Mouse (Mus musculus): ENCODE data around the gene Ripk3.

Gene Ripk3

GRCm38 (mm10) chr14:55795380-55796163, 6.9 kb upstream of the Ripk3 start:
- DNase-seq (ENCODE audit: low read depth, low spot score): no peak

GRCm38 (mm10) chr14:55793946-55794345, 5.3 kb upstream of the Ripk3 start:
- no peak for DNase-seq (ENCODE audit: low read depth, low spot score)

DNA sequence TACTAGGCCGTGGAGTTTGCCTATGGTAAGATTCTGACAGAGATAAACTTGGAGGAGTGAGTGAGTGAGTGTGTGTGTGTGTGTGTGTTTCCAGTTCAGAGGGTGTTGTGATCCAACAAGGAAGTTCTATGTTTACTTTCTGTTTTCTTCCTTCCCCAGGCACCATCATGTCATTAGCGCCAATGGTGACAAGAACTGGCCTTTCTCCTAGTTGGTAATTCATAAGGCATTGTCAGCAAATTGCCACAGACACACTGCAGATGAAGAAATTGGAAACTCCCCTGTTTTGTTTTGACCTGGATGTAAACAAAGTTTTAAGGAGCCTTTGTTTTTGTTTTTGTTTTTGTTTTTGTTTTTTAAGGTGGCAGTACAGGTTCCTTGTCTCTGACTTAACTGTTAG, 4.8 kb upstream of the Ripk3 start:
- no peak for DNase-seq (ENCODE audit: low read depth, low spot score)

GRCm38 (mm10) chr14:55787731-55788130, 934 bp downstream of the Ripk3 start:
- no peak for DNase-seq (ENCODE audit: low read depth, low spot score)

DNA sequence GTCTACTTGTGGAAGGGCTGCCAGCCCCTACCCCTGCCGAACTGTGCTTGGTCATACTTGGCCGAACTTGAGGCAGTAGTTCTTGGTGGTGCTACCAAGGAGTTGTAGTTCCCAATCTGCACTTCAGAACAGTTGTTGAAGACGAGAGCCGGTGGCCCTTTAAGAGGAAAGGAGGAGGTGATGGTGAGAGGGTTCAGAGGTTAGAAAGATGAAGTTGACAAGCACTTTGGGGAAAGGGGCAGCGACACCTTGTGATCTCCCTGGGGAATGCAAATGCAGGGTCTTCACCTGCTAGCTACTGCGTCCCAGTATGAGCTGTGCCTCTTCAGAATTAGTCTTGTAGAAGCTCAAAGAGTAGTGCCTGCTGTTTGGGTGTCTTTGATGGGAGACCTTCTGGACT, 3.5 kb downstream of the Ripk3 start:
- DNase-seq (ENCODE audit: low read depth, low spot score): no peak

DNA sequence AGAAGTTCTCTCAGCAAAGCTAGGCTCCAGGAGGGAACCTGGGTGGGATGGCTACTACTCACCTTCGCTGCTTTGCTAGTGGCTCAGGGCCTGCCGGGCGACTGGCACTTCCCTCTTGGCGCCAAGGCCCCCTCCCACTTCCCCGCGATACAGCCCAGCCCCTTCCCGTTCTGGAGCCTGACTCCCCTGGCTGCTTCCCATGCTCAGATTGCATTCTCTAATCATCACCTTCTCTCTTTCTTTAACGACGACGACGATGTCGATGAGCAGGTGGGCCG, 4.8 kb downstream of the Ripk3 start, which contains the start of gene Adcy4:
TSS of gene Adcy4 (minus strand) at position 138 of the 278 bp plus-strand sequence.
- DNase-seq (ENCODE audit: low read depth, low spot score): peak; percentile 24

GRCm38 (mm10) chr14:55783171-55783957, 5.3 kb downstream of the Ripk3 start:
- DNase-seq (ENCODE audit: low read depth, low spot score): peak; percentile 70

GRCm38 (mm10) chr14:55782361-55782960, 6.2 kb downstream of the Ripk3 start:
- no peak for DNase-seq (ENCODE audit: low read depth, low spot score)

DNA sequence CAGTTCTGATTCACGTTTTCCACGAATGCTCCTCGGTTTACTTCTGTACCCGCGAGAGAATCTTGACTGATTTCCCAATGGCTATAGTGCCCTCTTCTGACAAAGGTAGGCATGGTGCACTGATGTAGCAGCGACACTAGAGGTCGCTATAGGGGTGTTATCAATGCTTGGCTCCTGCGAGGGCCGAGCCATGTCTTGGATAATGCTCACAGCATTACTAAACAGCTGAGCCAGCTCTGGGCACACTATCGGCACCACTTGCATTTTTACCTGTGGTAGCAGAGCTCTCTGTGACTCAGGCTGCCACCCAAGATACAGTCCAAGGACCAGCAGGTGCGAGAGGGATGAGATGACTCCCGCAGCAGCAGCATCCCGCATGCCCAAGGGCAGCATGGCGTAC, 7.4 kb downstream of the Ripk3 start:
- DNase-seq (ENCODE audit: low read depth, low spot score): peak; percentile 87

DNA sequence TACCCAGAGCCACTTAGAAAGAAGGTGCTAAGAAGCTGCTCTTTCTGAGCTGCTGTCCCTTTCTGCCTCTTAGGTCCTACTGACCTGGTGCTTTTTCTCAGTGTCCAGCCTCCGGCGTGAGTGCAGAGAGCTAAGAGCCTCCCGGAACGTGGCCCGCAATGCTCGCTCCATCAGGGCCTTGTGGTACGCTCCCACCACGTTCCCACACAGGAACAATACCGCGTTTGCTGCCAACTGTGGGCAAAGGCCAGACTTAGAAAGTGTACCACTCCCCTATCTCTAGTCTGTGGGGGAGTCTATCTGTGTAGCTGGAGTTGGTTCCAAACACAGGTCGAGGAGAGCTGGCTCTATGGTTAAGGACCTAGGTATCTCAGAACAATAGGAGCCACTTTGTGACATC, 7.9 kb downstream of the Ripk3 start:
- no peak for DNase-seq (ENCODE audit: low read depth, low spot score)

DNA sequence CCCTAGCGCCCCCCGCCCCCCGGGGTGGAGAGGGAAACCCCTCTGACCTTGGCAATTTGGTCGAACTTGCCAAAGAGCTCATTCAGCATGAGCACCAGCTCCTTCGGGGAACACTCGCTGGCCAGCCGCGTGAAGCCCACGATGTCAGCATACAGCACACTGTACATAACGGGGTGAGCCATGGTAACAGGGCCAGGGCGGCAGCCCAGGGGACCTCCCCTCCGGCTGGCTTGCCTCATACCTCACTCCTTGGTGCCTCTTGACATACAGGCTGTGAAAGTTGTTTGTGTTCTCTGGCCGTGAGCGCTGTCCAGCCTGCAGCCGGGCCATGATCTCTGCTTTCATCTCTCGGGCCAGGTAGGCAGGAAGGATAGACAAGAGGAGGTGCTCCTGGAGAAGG, 9.0 kb downstream of the Ripk3 start:
- no peak for DNase-seq (ENCODE audit: low read depth, low spot score)

- no peak for DNase-seq (ENCODE audit: low read depth, low spot score)
Observed at GRCm38 (mm10) chr14:55778686-55779085, 10.0 kb downstream of the Ripk3 start.

DNA sequence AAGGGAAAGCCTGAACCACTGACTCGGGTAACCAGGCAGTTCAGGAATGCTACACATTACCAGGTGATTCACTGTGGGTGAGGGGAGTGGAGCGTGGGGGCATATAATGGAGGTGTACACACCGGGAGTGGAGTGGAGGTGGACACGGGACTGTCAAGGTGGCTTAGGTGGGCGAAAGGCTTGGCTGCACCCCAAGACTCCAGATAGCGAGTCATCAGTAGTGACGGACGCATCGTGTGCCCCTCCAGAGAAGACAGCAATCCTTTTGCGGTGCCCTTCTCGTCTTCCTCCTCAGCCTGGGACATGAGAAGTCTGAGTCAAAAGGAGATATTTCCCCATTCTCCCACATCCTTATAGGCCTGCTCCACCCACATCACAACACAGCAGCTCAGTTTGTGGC, 10.9 kb downstream of the Ripk3 start:
- DNase-seq (ENCODE audit: low read depth, low spot score): no peak

DNA sequence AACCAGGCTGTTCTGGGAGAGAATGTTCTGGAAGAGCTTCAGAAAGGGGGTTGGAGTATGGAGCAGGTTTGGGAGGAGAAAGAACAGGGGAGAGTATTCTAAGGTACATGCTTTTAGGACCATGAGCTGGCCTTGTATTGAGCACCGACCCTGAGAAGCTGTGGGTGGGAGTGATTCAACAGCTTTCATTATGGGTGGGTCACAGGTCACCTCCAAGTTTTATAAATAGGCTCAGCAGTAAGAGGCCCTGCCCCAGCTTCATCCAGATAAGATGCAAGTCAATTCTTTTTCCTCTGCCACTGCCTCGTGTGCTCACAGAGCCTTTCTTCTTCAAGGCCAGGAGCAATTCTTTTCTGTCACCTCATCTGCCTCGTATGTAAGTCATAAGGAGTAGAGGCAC, 11.5 kb downstream of the Ripk3 start:
- no peak for DNase-seq (ENCODE audit: low read depth, low spot score)

DNA sequence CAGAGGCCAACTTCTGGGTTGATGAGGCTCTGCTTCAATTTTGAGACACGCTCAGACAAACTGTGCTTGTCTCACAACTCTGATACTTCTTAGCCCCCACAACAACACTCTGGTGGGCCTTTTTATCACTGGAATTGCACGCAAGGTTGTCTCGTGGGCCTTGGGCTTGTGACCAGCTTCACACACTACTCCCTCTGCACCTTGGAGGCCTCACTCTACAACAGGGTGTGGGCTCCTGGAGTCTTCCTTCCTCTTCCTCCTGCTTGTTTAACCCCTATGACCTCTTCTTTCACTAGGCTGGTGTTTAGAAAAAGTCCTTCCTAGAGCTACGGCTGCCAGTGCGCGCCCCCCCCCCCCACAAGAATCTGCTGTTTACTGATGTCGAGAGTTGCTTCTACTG, 12.0 kb downstream of the Ripk3 start:
- no peak for DNase-seq (ENCODE audit: low read depth, low spot score)

- no peak for DNase-seq (ENCODE audit: low read depth, low spot score)
Observed at GRCm38 (mm10) chr14:55769087-55769703, 19.5 kb downstream of the Ripk3 start.

DNA sequence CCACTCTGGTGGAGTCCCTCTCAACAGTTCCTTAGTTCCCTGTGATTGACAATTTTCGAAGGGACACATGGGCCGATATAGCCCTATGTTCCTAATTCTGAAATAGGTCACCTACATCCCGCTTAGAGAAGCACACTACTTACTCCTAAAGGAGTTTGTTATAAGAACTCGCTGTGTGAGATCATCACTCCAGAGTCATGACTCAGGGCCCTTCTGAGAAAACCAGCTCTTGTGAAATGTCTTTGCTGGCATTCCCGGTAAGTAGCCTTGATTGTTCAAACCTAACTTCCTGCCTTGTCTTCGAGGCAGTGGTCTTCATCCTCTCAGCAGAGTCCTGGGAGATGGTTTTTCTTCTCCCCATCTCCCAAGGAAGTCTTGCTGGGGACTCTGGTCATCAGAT, 20.1 kb downstream of the Ripk3 start:
- DNase-seq (ENCODE audit: low read depth, low spot score): no peak

DNA sequence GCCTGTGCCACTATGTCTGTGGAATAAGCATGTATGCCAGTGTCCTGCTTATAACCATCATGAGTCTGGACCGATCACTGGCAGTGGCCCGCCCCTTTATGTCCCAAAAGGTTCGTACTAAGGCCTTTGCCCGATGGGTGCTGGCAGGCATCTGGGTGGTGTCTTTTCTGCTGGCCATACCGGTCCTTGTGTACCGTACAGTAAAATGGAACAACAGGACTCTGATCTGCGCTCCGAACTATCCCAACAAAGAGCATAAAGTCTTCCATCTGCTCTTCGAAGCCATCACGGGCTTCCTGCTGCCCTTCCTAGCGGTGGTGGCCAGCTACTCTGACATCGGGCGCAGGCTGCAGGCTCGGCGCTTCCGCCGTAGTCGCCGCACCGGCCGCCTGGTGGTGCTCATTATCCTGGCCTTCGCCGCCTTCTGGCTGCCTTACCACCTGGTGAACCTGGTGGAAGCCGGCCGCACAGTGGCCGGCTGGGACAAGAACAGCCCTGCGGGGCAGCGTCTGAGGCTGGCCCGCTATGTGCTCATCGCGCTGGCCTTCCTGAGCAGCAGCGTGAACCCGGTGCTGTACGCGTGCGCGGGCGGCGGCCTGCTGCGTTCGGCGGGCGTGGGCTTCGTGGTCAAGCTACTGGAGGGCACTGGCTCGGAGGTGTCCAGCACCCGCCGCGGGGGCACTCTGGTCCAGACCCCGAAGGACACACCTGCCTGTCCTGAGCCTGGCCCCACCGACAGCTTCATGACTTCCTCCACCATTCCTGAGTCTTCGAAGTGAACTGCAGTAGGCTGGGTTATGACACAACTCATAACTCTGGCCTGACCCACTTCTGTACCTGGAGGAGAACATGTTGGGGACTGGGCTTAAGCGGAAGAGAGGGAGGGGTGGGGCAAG, 20.9 kb downstream of the Ripk3 start:
- peak; percentile 69 for DNase-seq (ENCODE audit: low read depth, low spot score)

DNA sequence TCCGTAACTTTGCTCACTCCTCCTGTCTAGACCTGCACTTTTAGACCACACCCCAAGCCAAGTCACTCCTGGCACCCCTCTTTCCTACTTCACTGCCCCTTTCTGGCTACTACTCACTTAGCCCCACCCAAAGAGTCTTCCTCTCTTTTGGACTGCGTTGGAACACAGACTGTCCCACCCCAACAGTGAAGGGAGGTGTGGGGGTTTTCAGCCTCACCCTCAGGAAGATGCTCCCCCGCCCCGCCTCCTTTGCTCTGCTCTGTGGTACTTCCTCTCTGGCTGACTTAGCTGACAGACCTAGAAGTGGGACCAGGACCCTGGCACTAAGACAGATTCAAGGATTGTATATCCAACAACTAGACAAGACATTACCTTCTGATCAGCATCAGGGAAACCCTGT, 23.0 kb downstream of the Ripk3 start, which contains the start of gene Ltb4r1:
TSS of gene Ltb4r1 (plus strand) at position 267 of the 400 bp plus-strand sequence.
- no peak for DNase-seq (ENCODE audit: low read depth, low spot score)

DNA sequence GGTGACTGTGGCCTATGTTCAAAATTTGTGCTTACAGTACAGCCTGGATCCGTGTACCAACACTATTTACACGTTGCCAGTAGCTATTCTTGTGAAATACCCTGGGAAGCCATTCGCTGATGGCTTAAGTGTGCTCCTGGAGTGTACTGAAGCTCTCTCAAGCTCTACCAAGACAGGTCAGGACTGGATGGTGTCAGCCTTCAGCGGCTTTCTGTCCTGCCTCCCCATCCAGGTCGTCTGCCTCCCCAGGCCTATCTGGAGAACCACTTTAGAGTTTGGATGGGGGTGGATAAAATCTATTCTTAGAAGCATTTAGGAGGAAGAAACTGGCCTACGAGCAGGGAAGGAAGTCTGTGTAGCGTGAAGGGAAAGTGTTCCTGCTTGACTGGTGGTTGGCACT, 25.5 kb downstream of the Ripk3 start:
- no peak for DNase-seq (ENCODE audit: low read depth, low spot score)

All from mesoderm, embryonic 11.5 days (tissue).